Mouse (Mus musculus) forebrain, embryonic 10.5 days (tissue): ENCODE measurements around the gene Serpina3n. TPM values are rescaled to one million over a fixed set of nuclear protein-coding genes. Genes with fewer than 3 reads are reported as not detected.
"Not testable (repeated sequence)": the region's sequence is repeated elsewhere in the genome, so short reads cannot be mapped to it uniquely, and the experiment has no call there.

Experiments
- DNase-seq: peaks from one replicate; pipeline ENCODE4 v3.0.0-alpha.2; 2017; ENCODE audit warnings: low spot score; ENCODE audit errors: extremely low spot score
- H3K27ac ChIP-seq: fragments of 300-500 bp; sonication (generic); 2 replicates; pipeline ENCODE4 v1.5.1; 2016; ENCODE audit warnings: mild to moderate bottlenecking
- H3K27me3 ChIP-seq: fragments of 300-500 bp; sonication (generic); 2 replicates; pipeline ENCODE4 v1.6.1; 2016; ENCODE audit warnings: mild to moderate bottlenecking; ENCODE audit not compliant: poor library complexity, severe bottlenecking
- H3K36me3 ChIP-seq: fragments of 300-500 bp; sonication (generic); replicated peaks from 2 replicates; pipeline ENCODE4 v1.6.1; 2016; ENCODE audit warnings: mild to moderate bottlenecking, moderate library complexity
- H3K4me1 ChIP-seq: fragments of 300-500 bp; sonication (generic); 2 replicates; pipeline ENCODE4 v1.6.1; 2016
- H3K4me3 ChIP-seq: fragments of 300-500 bp; sonication (generic); 2 replicates; pipeline ENCODE4 v1.5.1; 2016; ENCODE audit warnings: mild to moderate bottlenecking, moderate library complexity
- H3K9me3 ChIP-seq: fragments of 300-500 bp; sonication (generic); 2 replicates; pipeline ENCODE4 v1.6.1; 2016; ENCODE audit warnings: mild to moderate bottlenecking, moderate library complexity
- WGBS: fragments of 180-500 bp; shearing (Covaris S2); methylation state at CpG from one replicate; pipeline ENCODE4 v1.1.7; 2016; 5-methylcytosine and 5-hydroxymethylcytosine counted together
- polyA plus RNA-seq: library from polyadenylated mRNA; unstranded; fragments of >200 nt; fragmentation: Nextera tagmentation; extraction: Ambion mirVana; gene quantifications from 2 replicates; pipeline ENCODE4 v1.2.1, GENCODE M21; 2016

Serpina3n gene
- polyA plus RNA-seq, 1 experiment from 2014 or later, result not detected

DNA sequence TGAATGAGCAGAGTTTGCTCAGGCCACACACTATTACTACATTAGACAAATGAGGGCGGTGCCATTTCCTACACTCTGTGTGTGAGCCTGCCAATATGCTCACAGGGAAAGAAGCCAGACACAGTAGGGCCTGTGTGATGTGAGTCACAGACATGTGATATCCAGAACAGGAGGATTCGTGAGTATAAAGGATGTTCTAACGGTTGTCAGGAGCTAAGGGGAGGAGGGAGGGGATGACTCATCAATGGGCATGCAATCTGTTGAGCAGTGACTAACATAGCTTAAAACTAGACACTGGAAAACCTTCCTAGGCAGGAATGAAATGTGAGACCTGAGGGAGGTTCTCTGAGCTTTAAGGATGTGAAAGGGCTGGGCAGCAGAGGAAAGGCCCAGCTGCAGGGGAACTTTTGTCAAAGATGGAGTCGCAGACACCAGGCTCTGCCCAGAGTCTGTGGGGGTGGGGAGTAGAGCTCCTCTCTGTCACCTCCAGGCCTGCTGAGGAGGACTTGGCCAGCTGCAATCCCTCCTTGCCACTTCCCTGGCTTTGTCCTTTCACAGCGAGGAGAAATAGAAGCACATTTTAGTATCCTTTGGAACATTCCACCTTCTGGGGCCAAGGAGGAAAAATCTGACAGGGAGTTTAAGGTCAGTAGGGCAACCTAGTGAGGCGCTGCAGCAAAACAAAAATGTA lies 9.2 kb downstream of the Serpina3n start:
- WGBS, result 68% methylated on average over 6 of the region's 6 CpGs
- Histone ChIP-seq H3K27ac (no peak overlapping the region), H3K4me3 (no peak overlapping the region), H3K9me3 (no peaks in the 10 kb centered on the region), H3K36me3 (no peaks in the 10 kb centered on the region), H3K27me3 (no peaks in the 10 kb centered on the region), H3K4me1 (peaks cover 12% of the 10 kb centered on the region)
- no peak for DNase-seq

DNA sequence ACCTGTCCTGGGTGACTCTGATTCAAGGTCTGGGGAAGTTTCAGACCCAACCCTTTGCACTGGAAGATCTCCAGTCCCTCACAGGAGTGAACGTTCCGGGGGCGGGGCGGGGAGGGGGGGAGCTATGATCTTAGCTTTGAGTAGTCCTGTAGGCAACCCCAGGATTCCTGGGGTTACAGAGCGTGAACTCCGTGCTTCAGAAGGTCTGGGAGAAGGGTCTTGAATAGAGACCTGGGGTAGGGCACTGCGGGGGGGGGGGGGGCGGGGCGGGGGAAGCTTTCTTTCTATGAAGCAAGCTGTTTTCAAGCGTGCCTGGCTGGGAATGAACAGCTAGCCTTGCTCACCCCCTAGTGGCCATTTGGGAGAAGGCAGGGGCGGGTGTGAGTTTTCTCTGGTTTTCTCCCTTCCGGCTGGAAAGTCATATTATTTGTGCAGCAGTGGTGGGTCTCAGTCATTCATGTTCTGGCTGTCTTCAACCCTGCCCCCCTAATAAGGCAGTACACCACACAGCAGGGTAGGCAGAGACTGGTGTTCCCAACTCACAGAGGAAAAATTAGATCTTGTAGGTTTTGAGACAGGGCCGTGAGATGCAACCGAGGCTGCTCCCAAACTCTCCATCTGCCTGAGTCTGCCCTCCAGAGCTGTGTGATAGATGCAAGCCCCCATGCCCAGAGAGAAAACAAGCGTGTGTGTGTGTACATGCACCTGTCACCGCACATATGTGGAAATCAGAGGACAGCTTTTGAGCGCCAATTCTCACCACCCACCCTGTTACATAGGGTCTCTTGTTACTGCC lies 12.0 kb downstream of the Serpina3n start:
- Histone ChIP-seq H3K4me3 (peak overlapping the region; percentile 42), H3K4me1 (peaks cover 12% of the 10 kb centered on the region), H3K36me3 (no peaks in the 10 kb centered on the region), H3K9me3 (no peaks in the 10 kb centered on the region), H3K27ac (peak overlapping the region; percentile 66), H3K27me3 (no peaks in the 10 kb centered on the region)
- DNase-seq, result peak; percentile 91
- 19% methylated on average over 17 of the region's 17 CpGs for WGBS

GRCm38 (mm10) chr12:104419136-104419462 lies 12.6 kb downstream of the Serpina3n start:
- Histone ChIP-seq H3K36me3 (no peaks in the 10 kb centered on the region), H3K9me3 (no peaks in the 10 kb centered on the region), H3K4me1 (peaks cover 12% of the 10 kb centered on the region), H3K27me3 (no peaks in the 10 kb centered on the region), H3K4me3 (no peak overlapping the region), H3K27ac (no peak overlapping the region)
- 18% methylated on average over 2 of the region's 2 CpGs for WGBS
- DNase-seq, result peak; percentile 26

- Histone ChIP-seq H3K27me3 (no peaks in the 10 kb centered on the region), H3K27ac (no peak overlapping the region), H3K36me3 (no peaks in the 10 kb centered on the region), H3K9me3 (no peaks in the 10 kb centered on the region), H3K4me3 (no peak overlapping the region), H3K4me1 (peaks cover 17% of the 10 kb centered on the region)
- no peak for DNase-seq
- WGBS, result 89% methylated on average over 11 of the region's 11 CpGs
Observed at GRCm38 (mm10) chr12:104422615-104423392, 16.3 kb downstream of the Serpina3n start.

DNA sequence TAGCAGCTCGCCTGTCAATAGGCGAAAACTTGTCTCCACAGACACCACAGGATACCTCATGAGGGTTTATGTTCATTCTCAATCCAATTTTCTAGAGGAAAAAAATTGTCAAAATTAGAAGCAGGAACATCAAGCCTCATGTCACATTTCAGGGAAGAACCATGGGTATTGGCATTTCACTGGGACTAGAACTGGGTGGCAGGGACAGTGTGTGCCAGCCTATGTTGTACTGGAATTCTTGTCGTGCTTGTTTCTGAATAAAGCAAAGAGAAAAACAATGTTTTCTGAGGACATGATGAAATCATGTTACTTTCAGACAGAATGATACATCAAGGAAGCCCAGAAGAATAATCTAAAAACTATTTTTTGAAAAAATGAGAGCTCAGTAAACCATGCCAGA lies 19.1 kb downstream of the Serpina3n start:
- H3K27ac ChIP-seq, result no peak overlapping the region
- no peak for DNase-seq
- no peaks in the 10 kb centered on the region for H3K27me3 ChIP-seq
- WGBS, result 86% methylated on average over 3 of the region's 3 CpGs
- H3K9me3 ChIP-seq, result no peaks in the 10 kb centered on the region
- no peaks in the 10 kb centered on the region for H3K36me3 ChIP-seq
- H3K4me1 ChIP-seq, result peaks cover 5% of the 10 kb centered on the region
- no peak overlapping the region for H3K4me3 ChIP-seq

DNA sequence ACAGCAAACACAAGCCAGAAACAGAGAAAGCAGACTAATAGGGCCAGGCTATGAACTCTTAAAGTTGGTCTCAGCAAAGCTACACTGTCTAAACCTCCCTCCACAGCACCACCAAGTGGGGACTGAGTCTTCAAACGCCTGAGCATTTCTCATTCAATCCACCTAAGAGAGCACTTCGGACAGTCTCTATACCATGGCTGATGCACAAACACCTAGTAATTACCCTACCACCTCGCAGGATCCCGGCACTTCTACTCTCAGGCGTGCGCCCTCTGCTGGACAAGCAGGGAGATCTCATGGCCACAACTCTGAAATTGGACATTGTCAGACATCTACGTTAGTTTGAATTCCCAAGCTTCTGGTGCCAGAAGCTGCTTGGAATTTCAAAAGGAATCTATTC lies 20.4 kb downstream of the Serpina3n start:
- H3K4me3 ChIP-seq, result no peak overlapping the region
- peak; percentile 68 for DNase-seq
- WGBS, result 5% methylated on average over 7 of the region's 7 CpGs
- H3K27me3 ChIP-seq, result no peaks in the 10 kb centered on the region
- H3K4me1 ChIP-seq, result peaks cover 12% of the 10 kb centered on the region
- no peak overlapping the region for H3K27ac ChIP-seq
- H3K9me3 ChIP-seq, result no peaks in the 10 kb centered on the region
- no peaks in the 10 kb centered on the region for H3K36me3 ChIP-seq

- Histone ChIP-seq H3K27ac (no peak overlapping the region), H3K9me3 (0 out of 2 replicates have a peak, but pooled peaks cover 3% of the 10 kb centered on the region), H3K27me3 (no peaks in the 10 kb centered on the region), H3K4me3 (no peak overlapping the region), H3K4me1 (peaks cover 21% of the 10 kb centered on the region), H3K36me3 (no peaks in the 10 kb centered on the region)
- DNase-seq, result no peak
- 83% methylated on average over 10 of the region's 10 CpGs for WGBS
Observed at GRCm38 (mm10) chr12:104431359-104431758, 24.8 kb downstream of the Serpina3n start.

DNA sequence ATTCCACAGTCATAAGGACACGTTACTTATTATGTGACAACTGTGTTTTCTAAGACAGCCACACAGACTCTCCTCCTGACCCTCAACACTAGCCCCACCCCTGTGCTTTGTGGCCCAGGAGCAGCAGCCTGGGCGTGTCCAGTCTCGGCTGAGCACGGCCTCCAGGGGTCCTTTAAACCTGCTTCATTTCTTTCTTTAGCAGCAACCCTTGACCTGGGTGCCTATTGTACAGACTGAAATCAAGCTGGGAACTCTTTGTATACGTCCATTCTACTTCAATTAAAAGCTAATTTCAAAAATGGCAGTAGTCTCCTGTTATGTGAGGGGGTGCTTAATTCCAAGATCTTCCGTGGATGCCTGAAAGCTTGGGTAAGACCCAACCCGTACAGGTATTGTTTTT lies 26.7 kb downstream of the Serpina3n start:
- H3K27me3 ChIP-seq, result no peaks in the 10 kb centered on the region
- no peak for DNase-seq
- H3K4me3 ChIP-seq, result no peak overlapping the region
- no peak overlapping the region for H3K27ac ChIP-seq
- 0 out of 2 replicates have a peak, but pooled peaks cover 3% of the 10 kb centered on the region for H3K9me3 ChIP-seq
- H3K4me1 ChIP-seq, result peaks cover 21% of the 10 kb centered on the region
- H3K36me3 ChIP-seq, result no peaks in the 10 kb centered on the region
- 25% methylated on average over 7 of the region's 7 CpGs for WGBS

GRCm38 (mm10) chr12:104433951-104434735 lies 27.6 kb downstream of the Serpina3n start:
- Histone ChIP-seq H3K9me3 (0 out of 2 replicates have a peak, but pooled peaks cover 3% of the 10 kb centered on the region), H3K4me3 (no peak overlapping the region), H3K27me3 (peaks cover 7% of the 10 kb centered on the region; the same call in 1 of the 2 replicates), H3K4me1 (peaks cover 21% of the 10 kb centered on the region), H3K36me3 (no peaks in the 10 kb centered on the region), H3K27ac (no peak overlapping the region)
- no peak for DNase-seq
- 83% methylated on average over 20 of the region's 20 CpGs for WGBS

GRCm38 (mm10) chr12:104440087-104440760 lies 33.7 kb downstream of the Serpina3n start:
- peak; percentile 92 for DNase-seq
- H3K27ac ChIP-seq, result peak overlapping the region; percentile 77
- H3K4me1 ChIP-seq, result peaks cover 8% of the 10 kb centered on the region
- WGBS, result 9% methylated on average over 22 of the region's 22 CpGs
- no peak overlapping the region; the same call in 1 of the 2 replicates for H3K4me3 ChIP-seq
- peaks cover 28% of the 10 kb centered on the region for H3K27me3 ChIP-seq
- no peaks in the 10 kb centered on the region for H3K36me3 ChIP-seq
- no peaks in the 10 kb centered on the region for H3K9me3 ChIP-seq

DNA sequence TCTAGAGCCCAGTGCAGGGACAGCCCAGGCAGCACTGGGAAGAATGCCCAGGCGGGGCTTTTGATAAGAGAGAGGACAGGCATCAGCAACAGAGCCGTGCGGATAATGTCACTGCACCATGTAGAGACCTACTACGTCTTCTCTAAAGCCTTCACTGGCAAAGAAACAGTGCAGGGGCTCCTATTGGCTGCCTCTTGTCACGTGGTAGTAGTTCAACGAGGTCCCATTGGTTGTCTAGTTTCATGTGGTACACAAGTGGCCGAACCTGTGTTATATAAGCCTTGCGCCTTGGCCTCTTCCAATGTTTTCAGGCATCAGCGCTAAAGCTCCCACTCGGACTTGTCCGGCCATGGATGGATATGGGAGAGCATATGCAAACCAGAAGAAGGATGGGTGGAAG lies 37.2 kb downstream of the Serpina3n start:
- no peak overlapping the region for H3K4me3 ChIP-seq
- H3K27ac ChIP-seq, result no peak overlapping the region
- no peak for DNase-seq
- H3K36me3 ChIP-seq, result no peaks in the 10 kb centered on the region
- WGBS, result 86% methylated on average over 11 of the region's 11 CpGs
- H3K27me3 ChIP-seq, result peaks cover 25% of the 10 kb centered on the region
- no peaks in the 10 kb centered on the region for H3K9me3 ChIP-seq
- H3K4me1 ChIP-seq, result peaks cover 25% of the 10 kb centered on the region

- not testable (repeated sequence) for H3K9me3 ChIP-seq, DNase-seq, H3K27ac ChIP-seq, H3K27me3 ChIP-seq, H3K4me3 ChIP-seq, H3K36me3 ChIP-seq
- H3K4me1 ChIP-seq, result peaks cover 17% of the 10 kb centered on the region; the same call in 1 of the 2 replicates
- 77% methylated on average over 25 of the region's 25 CpGs for WGBS
Observed at GRCm38 (mm10) chr12:104447056-104447455, 40.5 kb downstream of the Serpina3n start.
